Mouse (Mus musculus) ES-CJ7 (cell line): ENCODE measurements around the gene 1700029H14Rik.

Source experiments
- DNase-seq: peaks from one replicate; pipeline ENCODE4 v3.0.0; 2011; ENCODE audit warnings: low read depth, low spot score

The 1700029H14Rik gene

DNA sequence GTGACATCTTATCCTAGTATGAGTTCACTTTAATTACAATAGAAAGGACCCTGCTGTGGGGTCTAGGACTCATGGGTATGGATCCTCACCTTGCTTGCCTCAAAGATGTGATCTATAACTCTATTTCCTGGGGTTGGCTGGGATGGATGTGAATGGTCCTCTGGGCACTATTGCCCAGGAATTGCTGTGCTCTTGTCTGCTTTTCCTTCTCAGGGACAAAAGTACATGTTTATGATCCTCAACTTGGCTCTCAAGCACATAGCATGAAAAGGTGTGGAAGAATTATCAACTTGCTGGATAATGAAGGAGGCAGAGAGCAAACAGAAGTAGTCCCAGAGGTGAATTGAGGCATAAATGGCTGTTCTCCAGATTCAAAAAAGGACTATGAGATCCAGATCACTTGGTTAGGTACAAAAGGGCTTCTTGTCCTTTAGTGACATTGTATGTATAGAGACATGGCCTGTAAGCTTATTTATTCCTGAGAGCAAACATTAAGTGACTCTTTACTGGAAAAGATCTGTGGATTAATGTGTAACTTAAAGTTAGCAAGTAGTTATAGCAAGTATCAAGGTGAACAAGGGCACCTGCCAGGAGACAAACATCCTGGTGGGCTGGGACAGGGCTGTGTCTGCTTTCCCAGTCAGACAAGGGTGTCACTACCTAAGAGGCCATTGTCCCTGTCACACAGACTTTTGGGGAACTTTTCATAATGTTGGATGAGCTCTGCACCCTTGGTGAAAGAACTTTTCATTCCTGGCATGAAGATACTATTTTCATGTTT lies 57.2 kb downstream of the 1700029H14Rik start:
- no peak for DNase-seq

DNA sequence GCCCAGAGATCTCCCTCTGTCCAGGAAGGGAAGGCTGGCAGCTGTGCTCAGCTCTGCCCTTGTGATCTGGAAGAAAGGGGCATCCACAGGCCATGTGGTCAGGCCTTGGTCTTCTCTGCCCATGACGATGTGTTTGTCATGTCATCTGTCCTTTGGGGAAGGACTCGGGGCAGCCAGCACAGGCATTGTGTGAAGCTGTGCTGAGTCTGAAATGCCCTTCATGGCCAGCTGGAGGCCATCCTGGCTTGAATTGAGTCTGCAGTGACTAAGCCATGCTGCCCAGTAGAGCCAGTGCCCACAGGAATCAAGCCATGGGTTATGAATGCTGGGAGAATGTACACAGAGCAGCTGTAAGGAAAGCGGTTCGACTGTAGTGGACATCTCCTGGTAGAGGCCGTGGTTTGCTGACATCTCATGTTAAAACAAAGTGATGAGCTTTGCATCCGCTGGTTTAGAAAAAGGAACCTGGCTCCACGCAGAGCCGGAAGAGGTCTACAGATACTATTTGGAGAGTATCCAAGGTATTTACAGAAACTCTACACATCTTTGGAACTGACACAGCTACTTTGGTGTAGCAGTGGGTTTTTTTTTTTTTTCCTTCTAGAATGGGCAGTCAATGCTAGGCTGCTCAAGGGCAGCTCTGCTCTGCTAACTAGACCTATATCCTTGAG lies 58.2 kb downstream of the 1700029H14Rik start:
- no peak for DNase-seq

DNA sequence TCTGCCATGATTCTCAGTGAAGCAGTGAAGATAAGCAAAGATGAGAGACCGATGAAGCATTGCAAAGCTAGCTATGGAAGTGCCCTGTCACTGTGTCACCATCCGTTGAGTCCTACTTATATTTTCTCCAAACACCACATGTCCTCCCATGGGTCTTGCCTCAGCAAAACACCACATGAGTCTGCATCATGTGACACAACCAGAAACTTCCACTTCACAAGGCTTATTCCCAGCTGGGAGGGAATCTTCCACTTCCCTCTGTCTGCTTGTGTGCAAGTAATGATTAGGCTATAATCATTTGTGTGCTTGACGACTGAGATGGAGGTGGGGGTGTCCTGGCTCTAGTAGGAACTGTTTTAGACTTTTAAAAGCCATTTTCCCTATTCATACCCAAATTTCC lies 61.0 kb downstream of the 1700029H14Rik start:
- DNase-seq: no peak
